Mouse (Mus musculus): Measurements from ENCODE around the gene Gzmm.
A peak's percentile ranks its signal among the peaks of the same experiment; 100 is the strongest.

The Gzmm gene

DNA sequence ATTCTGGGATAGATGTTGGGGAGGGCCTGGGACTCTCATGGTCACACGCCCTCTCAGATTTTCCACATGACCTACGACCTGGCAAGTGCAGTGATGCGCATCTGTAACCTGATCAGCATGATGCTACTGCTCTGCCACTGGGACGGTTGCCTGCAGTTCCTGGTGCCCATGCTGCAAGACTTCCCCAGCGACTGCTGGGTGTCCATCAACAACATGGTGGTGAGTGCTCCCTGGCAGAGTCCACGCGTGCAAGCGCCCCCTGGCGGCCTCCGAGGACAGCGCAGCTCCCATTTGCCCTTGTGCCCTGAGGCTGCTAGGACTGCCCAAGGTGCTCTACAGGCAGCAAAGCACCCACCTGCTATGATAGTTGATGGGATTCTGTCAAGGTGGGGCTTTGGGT lies 37.3 kb downstream of the Gzmm start:
- no peak for DNase-seq (ENCODE audit: low spot score in 2 of 2)

DNA sequence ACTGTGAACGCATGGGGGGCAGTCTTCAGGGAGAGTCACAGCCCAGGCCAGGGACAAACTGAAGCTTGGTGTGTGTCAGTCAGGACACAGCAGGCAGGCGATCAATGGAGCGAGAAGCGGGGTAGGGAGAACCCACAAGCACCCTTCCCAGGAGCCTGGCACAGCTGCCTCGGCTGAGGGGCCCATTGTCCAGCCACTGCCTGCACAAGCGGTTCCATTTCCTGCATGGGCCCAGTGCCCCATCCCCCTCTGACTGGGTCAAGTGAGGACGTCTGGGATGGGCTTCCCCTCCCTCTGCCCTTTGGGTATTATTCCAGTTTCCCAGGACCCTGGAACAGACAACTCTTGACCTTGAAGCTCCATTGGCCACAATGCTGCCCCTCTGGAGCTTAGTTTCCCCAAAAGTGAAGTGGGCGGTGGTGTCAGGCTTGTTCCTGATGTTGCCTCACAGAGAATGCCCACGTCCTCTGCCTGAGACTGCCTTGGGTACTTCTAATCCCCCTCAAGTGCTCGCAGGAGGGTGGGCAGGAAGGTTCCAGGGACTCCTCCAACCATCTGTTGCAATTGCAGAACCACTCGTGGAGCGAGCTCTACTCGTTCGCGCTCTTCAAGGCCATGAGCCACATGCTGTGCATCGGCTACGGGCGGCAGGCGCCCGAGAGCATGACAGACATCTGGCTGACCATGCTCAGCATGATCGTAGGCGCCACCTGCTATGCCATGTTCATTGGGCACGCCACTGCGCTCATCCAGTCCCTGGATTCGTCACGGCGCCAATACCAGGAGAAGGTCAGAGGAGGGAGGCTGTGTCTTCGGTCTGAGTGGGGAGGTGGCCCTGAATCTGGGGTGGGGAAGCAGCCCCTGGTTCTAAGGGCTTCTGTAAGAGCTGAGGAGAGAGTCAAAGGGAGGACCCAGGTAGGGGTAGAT lies 39.8 kb downstream of the Gzmm start:
- DNase-seq (ENCODE audit: low spot score in 2 of 2), result peak; percentile 52 to 67

DNA sequence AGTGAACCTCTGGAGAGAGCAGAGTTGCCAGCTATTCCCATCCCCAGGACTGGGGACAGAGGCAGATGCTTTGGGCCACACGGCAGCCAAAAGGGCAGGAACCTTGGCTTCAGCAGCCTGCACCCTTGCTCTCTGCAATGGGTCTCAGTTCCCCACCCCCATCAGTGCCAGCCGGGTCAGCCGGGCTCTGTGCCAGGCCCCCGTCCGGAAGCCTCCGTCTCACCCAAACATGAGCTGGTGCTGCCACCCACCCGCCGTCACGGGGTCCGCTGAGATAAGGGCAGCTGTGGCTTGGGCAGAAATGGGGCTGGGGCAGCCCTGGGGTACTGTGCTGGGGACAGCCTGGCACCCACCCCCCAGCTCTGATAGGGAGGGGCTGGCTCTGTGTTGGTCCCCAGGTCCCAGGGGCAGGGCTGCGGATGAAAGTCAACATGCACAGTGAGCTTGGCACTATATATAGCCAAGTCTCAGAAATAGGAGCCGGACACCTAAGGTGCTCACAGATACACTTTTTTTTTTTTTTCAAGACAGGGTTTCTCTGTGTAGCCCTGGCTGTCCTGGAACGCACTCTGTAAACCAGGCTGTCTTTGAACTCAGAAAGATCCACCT lies 40.6 kb downstream of the Gzmm start:
- no peak for DNase-seq (ENCODE audit: low spot score in 2 of 2)

DNA sequence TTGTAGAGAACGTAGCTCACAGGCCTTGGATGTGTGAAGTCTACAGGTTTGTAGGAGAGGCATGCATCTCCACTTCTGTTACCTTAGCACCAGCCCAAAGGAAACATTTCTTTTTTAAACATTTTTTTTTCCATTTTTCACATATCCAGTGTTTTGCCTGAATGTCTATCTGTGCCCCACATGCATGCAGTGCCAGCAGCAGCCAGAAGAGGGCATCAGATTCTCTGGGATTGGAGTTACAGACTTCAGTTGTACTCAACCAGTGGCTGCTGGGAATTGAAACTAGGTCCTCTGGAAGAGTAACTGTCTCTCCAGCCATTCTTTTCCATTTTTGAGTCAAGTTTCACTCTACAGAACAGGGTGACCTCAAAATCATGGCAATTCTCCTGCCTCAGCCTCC lies 43.7 kb downstream of the Gzmm start:
- peak; percentile 63 to 65 for DNase-seq (ENCODE audit: low spot score in 2 of 2)

DNA sequence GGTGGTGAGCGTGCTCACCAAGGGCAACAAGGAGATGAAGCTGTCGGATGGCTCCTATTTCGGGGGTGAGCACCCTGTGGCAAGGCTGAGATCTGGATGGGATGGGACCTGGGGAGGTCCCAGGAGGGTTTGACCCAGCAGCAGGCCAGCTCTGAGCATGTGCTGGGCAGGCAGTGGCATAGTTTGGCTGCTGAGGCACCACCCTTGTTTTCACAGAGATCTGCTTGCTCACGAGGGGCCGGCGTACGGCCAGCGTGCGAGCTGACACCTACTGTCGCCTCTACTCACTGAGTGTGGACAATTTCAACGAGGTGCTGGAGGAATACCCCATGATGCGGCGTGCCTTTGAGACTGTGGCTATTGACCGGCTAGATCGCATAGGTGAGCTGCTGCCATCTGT lies 45.0 kb downstream of the Gzmm start:
- DNase-seq (ENCODE audit: low spot score in 2 of 2), result no peak

DNA sequence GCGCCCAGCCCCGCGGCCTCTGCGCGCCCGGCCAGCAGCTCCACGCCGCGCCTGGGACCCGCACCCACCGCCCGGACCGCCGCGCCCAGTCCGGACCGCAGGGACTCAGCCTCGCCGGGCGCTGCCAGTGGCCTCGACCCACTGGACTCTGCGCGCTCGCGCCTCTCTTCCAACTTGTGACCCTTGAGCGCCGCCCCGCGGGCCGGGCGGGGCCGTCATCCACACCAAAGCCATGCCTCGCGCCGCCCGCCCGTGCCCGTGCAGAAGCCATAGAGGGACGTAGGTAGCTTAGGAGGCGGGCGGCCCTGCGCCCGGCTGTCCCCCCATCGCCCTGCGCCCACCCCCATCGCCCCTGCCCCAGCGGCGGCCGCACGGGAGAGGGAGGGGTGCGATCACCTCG lies 46.5 kb downstream of the Gzmm start:
- no peak for DNase-seq (ENCODE audit: low spot score in 2 of 2)

DNA sequence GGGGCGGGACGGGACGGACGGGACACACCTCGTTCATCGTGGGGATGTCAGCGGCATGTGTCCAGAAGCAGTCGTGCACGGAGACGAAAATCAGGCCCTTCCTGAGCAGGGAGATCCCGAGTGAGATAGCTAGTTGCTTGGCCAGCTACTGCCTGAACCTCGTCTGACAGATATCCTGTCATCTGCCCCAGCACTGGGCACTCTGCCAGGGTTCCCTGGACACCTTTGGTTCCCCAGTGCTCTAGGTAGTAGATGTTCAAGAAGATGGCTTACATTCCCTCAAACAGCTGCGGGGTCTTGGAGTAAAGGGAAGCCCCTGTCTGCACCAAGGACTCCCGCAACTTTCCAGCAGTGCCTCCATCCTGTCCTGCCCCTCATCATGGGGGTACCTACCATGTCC lies 47.9 kb downstream of the Gzmm start:
- DNase-seq (ENCODE audit: low spot score in 2 of 2), result no peak

DNA sequence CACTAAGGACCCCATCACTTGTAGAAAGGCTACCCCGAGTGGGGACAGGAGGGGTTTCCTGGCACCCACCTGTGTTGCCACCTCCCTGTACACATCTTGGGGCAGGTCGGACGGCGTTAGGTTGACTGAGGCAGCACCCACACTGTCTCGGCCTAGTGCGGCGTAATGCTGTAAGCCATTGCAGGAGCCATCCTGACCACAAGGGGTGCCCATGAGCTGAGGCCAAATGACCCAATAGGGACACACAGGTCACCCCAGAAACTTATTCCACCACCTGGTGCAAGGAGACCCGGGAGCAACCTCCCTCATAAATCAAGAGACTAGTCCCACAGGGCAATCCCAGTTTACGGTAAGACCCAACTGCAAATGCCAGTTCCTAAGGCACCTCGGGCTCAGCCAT lies 49.4 kb downstream of the Gzmm start:
- no peak for DNase-seq (ENCODE audit: low spot score in 2 of 2)

DNA sequence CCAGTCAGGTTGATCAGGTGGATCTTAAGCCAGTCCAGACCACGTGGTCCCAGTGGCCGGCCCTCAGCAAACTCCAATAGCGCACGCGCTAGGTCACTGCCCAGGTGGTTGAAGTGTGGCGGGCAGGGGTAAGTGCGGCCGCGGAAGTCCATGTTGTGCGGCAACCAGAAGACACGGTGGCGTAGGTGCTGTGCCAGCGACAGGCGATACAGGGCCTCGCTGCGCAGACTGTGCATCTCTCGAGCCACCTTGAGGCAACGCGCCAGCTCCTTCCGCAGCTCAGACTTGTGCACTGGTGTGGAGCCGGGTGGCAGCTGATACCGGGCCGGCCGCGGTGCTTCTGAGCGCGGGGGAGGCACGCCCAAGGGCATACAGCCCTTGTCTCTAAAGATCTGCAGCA lies 50.4 kb downstream of the Gzmm start:
- DNase-seq (ENCODE audit: low spot score in 2 of 2), result no peak

DNA sequence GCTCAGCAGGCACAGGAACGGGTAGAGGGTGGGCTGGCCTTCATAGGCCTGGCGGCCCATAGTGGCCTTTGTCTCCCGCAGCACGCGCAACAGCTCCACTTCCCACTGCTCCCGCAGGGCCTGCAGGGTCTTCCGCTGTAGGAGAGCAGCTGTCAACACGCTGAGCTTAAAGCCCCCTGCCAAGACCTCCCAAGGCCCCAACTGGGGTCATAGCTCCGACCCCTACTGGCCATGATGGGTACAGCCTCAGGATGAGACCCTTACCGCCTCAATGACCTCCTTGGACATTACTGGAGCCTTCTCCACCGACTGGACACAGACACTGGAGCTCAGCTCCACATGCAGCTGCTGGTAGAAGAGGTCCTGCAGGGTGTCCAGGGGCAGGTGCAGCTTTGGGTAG lies 52.0 kb downstream of the Gzmm start:
- no peak for DNase-seq (ENCODE audit: low spot score in 2 of 2)

DNA sequence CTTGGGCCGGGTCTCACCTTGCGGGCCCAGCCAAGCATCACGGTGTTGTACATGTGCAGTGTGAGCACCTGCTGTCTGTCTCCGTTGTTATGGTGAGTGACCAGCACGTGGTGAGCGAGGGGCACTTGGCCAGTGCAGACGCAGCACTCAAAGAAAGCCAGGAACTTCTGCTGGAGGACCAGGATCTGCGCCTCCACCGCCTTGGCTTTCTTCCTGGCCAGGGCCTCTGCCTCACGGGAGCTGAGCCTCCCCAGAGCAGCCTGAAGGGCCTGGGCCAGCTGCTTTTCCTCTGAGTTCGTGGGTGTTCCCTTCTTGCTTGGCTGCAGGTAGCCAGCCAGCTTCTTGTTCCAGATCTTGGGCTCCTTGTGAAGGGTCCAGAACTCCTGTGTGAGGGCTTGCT lies 54.3 kb downstream of the Gzmm start:
- DNase-seq (ENCODE audit: low spot score in 2 of 2), result no peak

DNA sequence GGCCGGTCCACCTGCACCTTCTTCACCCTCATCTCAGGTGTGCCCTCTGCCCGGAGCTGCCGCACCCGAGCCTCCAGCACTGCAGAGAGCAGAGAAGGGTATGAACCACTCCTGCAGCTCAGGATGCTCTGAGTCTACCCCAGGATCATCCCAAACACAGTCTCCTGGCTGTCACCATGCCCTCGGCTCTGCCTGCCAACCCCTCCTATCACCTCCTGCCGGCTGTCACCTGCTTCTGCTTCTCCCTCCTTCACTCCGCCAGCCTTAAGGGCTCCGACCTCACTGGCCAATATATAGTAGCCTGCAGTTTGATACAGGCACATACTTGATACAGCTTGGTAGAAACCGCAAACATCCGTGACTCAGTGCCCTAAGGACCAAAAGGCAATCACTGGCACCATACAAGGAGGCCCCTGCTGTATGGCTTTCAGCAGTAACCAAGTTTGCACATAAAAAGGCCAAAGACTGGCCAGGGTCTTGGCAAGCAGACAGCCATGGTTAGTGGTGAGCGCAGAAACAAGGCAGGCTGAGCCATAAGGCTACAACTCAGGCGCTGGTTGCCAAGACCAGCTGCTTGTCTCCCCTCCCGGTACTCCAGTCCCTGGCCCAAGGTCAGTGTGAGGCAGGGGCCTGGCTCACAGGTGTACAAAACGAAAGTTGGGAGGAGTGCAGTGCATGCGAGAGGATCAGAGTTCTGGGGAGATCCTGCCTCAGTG lies 55.0 kb downstream of the Gzmm start:
- no peak for DNase-seq (ENCODE audit: low spot score in 2 of 2)

Data from right cerebral cortex, adult 2 months (tissue).